Mouse (Mus musculus) T-helper 1 cell (primary cell): ENCODE data around the gene Rtp3.

Experiments
- in situ Hi-C: fragments of 300-600 bp; cut with MboI, MseI; formaldehyde crosslinking; loops from one replicate; pipeline ENCODE4 v1.15.1; 2025; ENCODE audit warnings: high pct_unique_total_duplicates

Rtp3 gene

GRCm38 (mm10) chr9:110945926-110946325 lies 44.5 kb downstream of the Rtp3 start, which contains the start of gene Tdgf1:
Tdgf1 (minus strand) TSS chr9:110946158.
- in situ Hi-C loops, result no loop called here

DNA sequence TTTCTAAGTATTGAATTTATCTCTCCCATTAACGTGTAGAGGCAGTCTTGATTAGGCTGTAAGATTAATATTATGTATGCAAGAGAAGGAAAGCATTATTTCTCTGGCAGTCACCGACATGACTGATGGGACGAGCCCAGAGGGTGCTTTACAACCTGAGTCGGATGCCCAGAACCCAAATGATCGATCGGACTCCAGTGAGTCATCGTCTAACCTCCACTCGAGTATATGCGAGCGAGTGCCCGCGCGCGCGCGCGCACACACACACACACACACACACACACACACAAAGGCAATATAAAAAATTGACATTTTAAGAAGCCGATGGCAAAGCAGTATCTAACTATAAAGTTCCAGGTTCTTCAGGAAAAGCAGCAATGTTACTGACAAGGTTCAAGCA lies 45.0 kb downstream of the Rtp3 start:
- in situ Hi-C loops, result no loop called here

DNA sequence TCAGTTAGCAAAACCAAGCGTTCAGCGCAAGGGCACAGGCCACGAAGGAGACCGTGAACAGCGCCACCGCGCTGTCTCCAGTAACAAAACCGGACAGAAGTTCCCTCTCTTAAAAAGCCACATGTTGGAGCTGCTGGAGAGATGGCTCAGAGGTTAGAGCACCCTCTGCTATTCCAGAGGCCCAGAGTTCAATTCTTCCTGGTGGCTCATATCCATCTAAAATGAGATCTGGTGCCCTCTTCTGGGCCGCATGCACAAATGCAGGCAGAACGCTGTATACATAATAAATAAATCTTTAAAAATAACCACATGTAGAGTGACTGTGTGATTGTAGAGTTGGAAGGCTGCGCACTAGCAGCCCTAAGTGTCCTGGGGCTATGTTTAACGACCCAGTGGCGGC lies 46.1 kb downstream of the Rtp3 start:
- in situ Hi-C loops, result no loop called here

DNA sequence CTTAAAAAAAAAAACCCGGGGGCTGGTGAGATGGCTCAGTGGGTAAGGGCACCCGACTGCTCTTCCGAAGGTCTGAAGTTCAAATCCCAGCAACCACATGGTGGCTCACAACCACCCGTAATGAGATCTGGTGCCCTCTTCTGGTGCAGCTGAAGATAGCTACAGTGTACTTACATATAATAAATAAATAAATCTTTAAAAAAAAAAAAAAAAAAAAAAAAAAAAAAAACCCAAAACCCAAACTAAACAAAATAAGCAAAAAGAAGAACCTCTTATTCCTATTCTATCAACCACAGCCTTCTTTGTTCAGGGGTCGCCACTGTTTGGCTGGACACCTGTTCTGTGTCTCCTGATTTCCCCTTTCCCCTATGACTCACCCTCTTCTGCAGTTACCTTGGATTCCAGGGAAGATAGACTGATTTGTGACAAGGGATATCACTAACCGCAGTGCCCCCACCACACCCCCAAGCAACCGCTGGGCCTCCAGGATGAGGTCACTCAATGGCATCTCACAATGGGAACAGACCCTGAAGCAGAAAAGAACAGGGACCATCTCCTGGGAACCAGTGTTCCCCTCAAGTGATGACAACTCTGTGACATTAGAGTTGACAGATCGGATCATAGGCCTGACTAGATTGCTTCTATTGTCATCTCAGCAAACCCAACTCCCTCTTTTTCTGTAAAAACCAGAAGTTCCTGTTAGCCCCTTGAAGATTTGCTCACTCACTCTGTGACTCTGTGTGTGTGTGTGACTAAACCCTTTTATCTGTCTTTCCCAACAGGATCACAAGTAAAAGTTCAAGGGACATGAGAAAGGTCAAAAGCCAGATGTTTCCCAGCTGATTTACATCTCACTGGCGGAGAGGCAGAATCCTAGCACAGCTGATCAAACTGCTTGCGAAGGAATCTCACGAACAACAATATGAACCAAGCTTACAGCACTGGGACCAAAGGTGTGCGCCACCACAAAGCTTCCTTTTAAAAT lies 52.6 kb downstream of the Rtp3 start:
- in situ Hi-C loops, result no loop called here

- in situ Hi-C loops, result no loop called here
Measured at GRCm38 (mm10) chr9:110935941-110936340, 54.4 kb downstream of the Rtp3 start.
